Mouse (Mus musculus): ENCODE measurements around the gene Gabarap. TPM values are rescaled to one million over a fixed set of nuclear protein-coding genes. Genes with fewer than 3 reads are reported as not detected.

Gene Gabarap
- 346 TPM for polyA plus RNA-seq (2015; fragmentation: Illumina TruSeq; extraction: RNeasy Lipid Tissue Mini Kit (QIAGEN cat#74804); ENCODE audit: low read depth, low replicate concordance)

GRCm38 (mm10) chr11:69990850-69991691 is at the start of gene Gabarap:
Gene Gabarap, plus strand, starts transcription at chr11:69991143.

DNA sequence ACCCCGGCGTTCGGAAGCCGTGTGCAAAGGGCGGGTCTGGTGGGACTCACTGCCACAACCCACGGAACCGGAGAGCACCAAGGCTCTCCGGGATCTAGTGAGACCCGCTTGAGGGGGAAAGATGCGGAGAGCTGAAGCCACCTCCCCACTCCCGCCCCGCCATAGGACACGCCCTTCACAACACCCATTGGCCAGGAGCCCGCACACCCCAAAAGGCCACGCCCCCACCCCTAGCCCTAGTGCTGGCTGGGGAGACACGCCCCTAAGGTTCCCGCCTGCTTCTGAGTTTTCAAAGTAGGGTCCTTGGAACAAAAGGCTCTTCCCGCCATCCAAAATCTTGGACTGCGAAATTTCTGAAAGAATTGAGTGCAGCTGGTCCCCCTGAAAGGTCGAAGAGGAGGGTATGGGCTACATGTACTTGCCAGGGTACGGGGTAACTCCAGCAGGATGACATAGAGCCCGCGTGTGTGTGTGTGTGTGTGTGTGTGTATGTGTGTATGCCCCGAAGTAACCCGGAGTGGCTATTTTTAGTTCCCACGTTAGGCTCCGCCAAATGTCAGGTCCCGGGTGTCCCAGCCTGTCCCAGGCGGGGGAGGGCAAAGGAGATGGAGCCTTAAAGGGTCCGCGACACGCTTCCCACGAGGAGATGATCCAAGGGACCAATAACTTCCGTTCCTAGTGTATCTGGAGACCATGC is 42.7 kb upstream of the Gabarap start, which contains the start of gene Slc2a4:
TSS of gene Slc2a4 (minus strand) at position 123 of the 697 bp plus-strand sequence.

DNA sequence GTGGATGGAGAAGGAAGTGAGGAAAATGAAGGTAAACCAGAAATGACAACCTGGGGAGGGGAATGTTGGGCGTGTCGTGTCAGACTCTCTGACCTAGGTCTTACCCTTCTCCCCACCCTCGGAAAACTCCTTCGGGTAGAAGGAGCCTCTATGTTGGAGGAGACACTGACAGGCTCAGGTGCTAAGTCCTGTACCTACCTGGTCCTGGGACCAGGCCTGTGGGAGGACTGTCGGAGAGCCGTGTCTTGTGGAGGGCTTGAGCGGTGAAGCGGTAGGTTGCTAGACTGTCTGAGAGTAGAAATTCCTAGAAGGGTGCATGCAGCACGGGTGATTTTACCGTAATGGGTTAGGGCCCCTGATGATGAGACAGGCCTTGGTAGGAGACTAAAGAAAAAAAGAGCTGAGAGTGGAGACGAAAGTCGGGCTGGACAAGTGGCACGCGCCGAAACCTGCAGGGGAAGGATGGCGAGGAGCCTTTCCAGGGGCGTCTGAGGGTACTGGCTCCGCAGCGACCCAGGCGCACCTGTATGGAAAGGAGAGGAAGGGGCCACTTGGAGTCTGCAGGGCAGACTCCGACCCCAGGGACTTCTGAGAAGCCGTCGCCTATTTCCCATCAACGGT is 26.2 kb upstream of the Gabarap start, which contains the start of gene Cldn7:
TSS of gene Cldn7 (plus strand) at position 130 of the 621 bp plus-strand sequence.

GRCm38 (mm10) chr11:69981141-69981762 is 9.7 kb upstream of the Gabarap start, which contains the start of gene Ctdnep1:
Gene Ctdnep1, plus strand, starts transcription at chr11:69981156.

DNA sequence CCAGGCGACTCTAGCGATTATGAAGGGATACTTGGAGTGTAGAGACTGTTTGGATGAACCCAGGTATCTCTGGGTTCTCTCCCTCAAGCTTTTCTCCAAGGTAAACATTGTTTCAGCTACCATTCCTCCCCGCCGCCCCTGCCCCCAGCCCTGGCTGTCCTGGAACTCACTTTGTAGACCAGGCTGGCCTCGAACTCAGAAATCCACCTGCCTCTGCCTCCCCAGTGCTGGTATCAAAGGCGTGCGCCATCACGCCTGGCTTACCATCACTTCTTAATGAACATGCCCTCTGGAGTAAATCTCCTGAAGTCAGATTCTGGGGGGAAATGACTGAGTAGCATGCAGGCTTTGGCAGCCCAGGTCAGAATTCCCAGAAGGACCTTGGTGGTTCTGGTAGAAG is 8.7 kb upstream of the Gabarap start, which contains the start of gene Elp5:
TSS of gene Elp5 (minus strand) at position 293 of the 400 bp plus-strand sequence.

GRCm38 (mm10) chr11:69995391-69995960 is 4.5 kb downstream of the Gabarap start, which contains the start of gene Phf23:
Gene Phf23, plus strand, starts transcription at chr11:69995777.

GRCm38 (mm10) chr11:70000396-70000898 is 9.5 kb downstream of the Gabarap start, which contains the start of gene Dvl2:
Gene Dvl2, plus strand, starts transcription at chr11:70000595.

GRCm38 (mm10) chr11:70014880-70015558 is 24.1 kb downstream of the Gabarap start, which contains the start of gene Acadvl:
Gene Acadvl, minus strand, starts transcription at chr11:70015411.

GRCm38 (mm10) chr11:70016669-70017068 is 25.7 kb downstream of the Gabarap start, which contains the start of gene Dlg4:
Gene Dlg4, plus strand, starts transcription at chr11:70016942.

Other genes starting within 250 kb of the Gabarap start
- gene Polr2a, start 232.5 kb upstream of the Gabarap start, polyA plus RNA-seq (2015; fragmentation: Illumina TruSeq; extraction: RNeasy Lipid Tissue Mini Kit (QIAGEN cat#74804); ENCODE audit: low read depth, low replicate concordance) = 26.2 TPM
- not detected for gene Slc35g3, start 229.2 kb upstream of the Gabarap start, polyA plus RNA-seq (2015; fragmentation: Illumina TruSeq; extraction: RNeasy Lipid Tissue Mini Kit (QIAGEN cat#74804); ENCODE audit: low read depth, low replicate concordance)
- gene Zbtb4, start 225.2 kb upstream of the Gabarap start, polyA plus RNA-seq (2015; fragmentation: Illumina TruSeq; extraction: RNeasy Lipid Tissue Mini Kit (QIAGEN cat#74804); ENCODE audit: low read depth, low replicate concordance) = 61.8 TPM
- gene Chrnb1, start 195.2 kb upstream of the Gabarap start, polyA plus RNA-seq (2015; fragmentation: Illumina TruSeq; extraction: RNeasy Lipid Tissue Mini Kit (QIAGEN cat#74804); ENCODE audit: low read depth, low replicate concordance) = 0.61 TPM
- 16.9 TPM for gene Fgf11, start 189.3 kb upstream of the Gabarap start, polyA plus RNA-seq (2015; fragmentation: Illumina TruSeq; extraction: RNeasy Lipid Tissue Mini Kit (QIAGEN cat#74804); ENCODE audit: low read depth, low replicate concordance)
- gene Tmem102, start 185.5 kb upstream of the Gabarap start, polyA plus RNA-seq (2015; fragmentation: Illumina TruSeq; extraction: RNeasy Lipid Tissue Mini Kit (QIAGEN cat#74804); ENCODE audit: low read depth, low replicate concordance) = not detected
- gene Gm39566, start 175.8 kb upstream of the Gabarap start, polyA plus RNA-seq (2015; fragmentation: Illumina TruSeq; extraction: RNeasy Lipid Tissue Mini Kit (QIAGEN cat#74804); ENCODE audit: low read depth, low replicate concordance) = not detected
- not detected for gene Spem2, start 172.7 kb upstream of the Gabarap start, polyA plus RNA-seq (2015; fragmentation: Illumina TruSeq; extraction: RNeasy Lipid Tissue Mini Kit (QIAGEN cat#74804); ENCODE audit: low read depth, low replicate concordance)
- gene Spem1, start 169.0 kb upstream of the Gabarap start, polyA plus RNA-seq (2015; fragmentation: Illumina TruSeq; extraction: RNeasy Lipid Tissue Mini Kit (QIAGEN cat#74804); ENCODE audit: low read depth, low replicate concordance) = not detected
- 101 TPM for gene Nlgn2, start 153.4 kb upstream of the Gabarap start, polyA plus RNA-seq (2015; fragmentation: Illumina TruSeq; extraction: RNeasy Lipid Tissue Mini Kit (QIAGEN cat#74804); ENCODE audit: low read depth, low replicate concordance)
- 280 TPM for gene Tmem256, start 152.6 kb upstream of the Gabarap start, polyA plus RNA-seq (2015; fragmentation: Illumina TruSeq; extraction: RNeasy Lipid Tissue Mini Kit (QIAGEN cat#74804); ENCODE audit: low read depth, low replicate concordance)
- gene Plscr3, start 144.8 kb upstream of the Gabarap start, polyA plus RNA-seq (2015; fragmentation: Illumina TruSeq; extraction: RNeasy Lipid Tissue Mini Kit (QIAGEN cat#74804); ENCODE audit: low read depth, low replicate concordance) = 18.8 TPM
- gene Tnk1, start 132.4 kb upstream of the Gabarap start, polyA plus RNA-seq (2015; fragmentation: Illumina TruSeq; extraction: RNeasy Lipid Tissue Mini Kit (QIAGEN cat#74804); ENCODE audit: low read depth, low replicate concordance) = not detected
- gene Tmem95, start 113.1 kb upstream of the Gabarap start, polyA plus RNA-seq (2015; fragmentation: Illumina TruSeq; extraction: RNeasy Lipid Tissue Mini Kit (QIAGEN cat#74804); ENCODE audit: low read depth, low replicate concordance) = not detected
- 1.7 TPM for gene Kctd11, start 109.7 kb upstream of the Gabarap start, polyA plus RNA-seq (2015; fragmentation: Illumina TruSeq; extraction: RNeasy Lipid Tissue Mini Kit (QIAGEN cat#74804); ENCODE audit: low read depth, low replicate concordance)
- not detected for gene Acap1, start 95.6 kb upstream of the Gabarap start, polyA plus RNA-seq (2015; fragmentation: Illumina TruSeq; extraction: RNeasy Lipid Tissue Mini Kit (QIAGEN cat#74804); ENCODE audit: low read depth, low replicate concordance)
- gene 2810408A11Rik, start 90.2 kb upstream of the Gabarap start, polyA plus RNA-seq (2015; fragmentation: Illumina TruSeq; extraction: RNeasy Lipid Tissue Mini Kit (QIAGEN cat#74804); ENCODE audit: low read depth, low replicate concordance) = 0.33 TPM
- gene Neurl4, start 90.1 kb upstream of the Gabarap start, polyA plus RNA-seq (2015; fragmentation: Illumina TruSeq; extraction: RNeasy Lipid Tissue Mini Kit (QIAGEN cat#74804); ENCODE audit: low read depth, low replicate concordance) = 63.2 TPM
- gene Gps2, start 77.3 kb upstream of the Gabarap start, polyA plus RNA-seq (2015; fragmentation: Illumina TruSeq; extraction: RNeasy Lipid Tissue Mini Kit (QIAGEN cat#74804); ENCODE audit: low read depth, low replicate concordance) = 35.4 TPM
- 640 TPM for gene Eif5a, start 69.2 kb upstream of the Gabarap start, polyA plus RNA-seq (2015; fragmentation: Illumina TruSeq; extraction: RNeasy Lipid Tissue Mini Kit (QIAGEN cat#74804); ENCODE audit: low read depth, low replicate concordance)
- 4.8 TPM for gene Ybx2, start 55.3 kb upstream of the Gabarap start, polyA plus RNA-seq (2015; fragmentation: Illumina TruSeq; extraction: RNeasy Lipid Tissue Mini Kit (QIAGEN cat#74804); ENCODE audit: low read depth, low replicate concordance)
- 1.4 TPM for gene Slc2a4, start 43.0 kb upstream of the Gabarap start, polyA plus RNA-seq (2015; fragmentation: Illumina TruSeq; extraction: RNeasy Lipid Tissue Mini Kit (QIAGEN cat#74804); ENCODE audit: low read depth, low replicate concordance)
- not detected for gene Cldn7, start 26.4 kb upstream of the Gabarap start, polyA plus RNA-seq (2015; fragmentation: Illumina TruSeq; extraction: RNeasy Lipid Tissue Mini Kit (QIAGEN cat#74804); ENCODE audit: low read depth, low replicate concordance)
- 108 TPM for gene Ctdnep1, start 10.0 kb upstream of the Gabarap start, polyA plus RNA-seq (2015; fragmentation: Illumina TruSeq; extraction: RNeasy Lipid Tissue Mini Kit (QIAGEN cat#74804); ENCODE audit: low read depth, low replicate concordance)
- 115 TPM for gene Elp5, start 8.6 kb upstream of the Gabarap start, polyA plus RNA-seq (2015; fragmentation: Illumina TruSeq; extraction: RNeasy Lipid Tissue Mini Kit (QIAGEN cat#74804); ENCODE audit: low read depth, low replicate concordance)
- gene Phf23, start 4.6 kb downstream of the Gabarap start, polyA plus RNA-seq (2015; fragmentation: Illumina TruSeq; extraction: RNeasy Lipid Tissue Mini Kit (QIAGEN cat#74804); ENCODE audit: low read depth, low replicate concordance) = 56.1 TPM
- gene Dvl2, start 9.5 kb downstream of the Gabarap start, polyA plus RNA-seq (2015; fragmentation: Illumina TruSeq; extraction: RNeasy Lipid Tissue Mini Kit (QIAGEN cat#74804); ENCODE audit: low read depth, low replicate concordance) = 17.5 TPM
- 53.6 TPM for gene Acadvl, start 24.3 kb downstream of the Gabarap start, polyA plus RNA-seq (2015; fragmentation: Illumina TruSeq; extraction: RNeasy Lipid Tissue Mini Kit (QIAGEN cat#74804); ENCODE audit: low read depth, low replicate concordance)
- gene Dlg4, start 25.8 kb downstream of the Gabarap start, polyA plus RNA-seq (2015; fragmentation: Illumina TruSeq; extraction: RNeasy Lipid Tissue Mini Kit (QIAGEN cat#74804); ENCODE audit: low read depth, low replicate concordance) = 491 TPM
- 2.2 TPM for gene Asgr1, start 62.9 kb downstream of the Gabarap start, polyA plus RNA-seq (2015; fragmentation: Illumina TruSeq; extraction: RNeasy Lipid Tissue Mini Kit (QIAGEN cat#74804); ENCODE audit: low read depth, low replicate concordance)
- not detected for gene Asgr2, start 101.5 kb downstream of the Gabarap start, polyA plus RNA-seq (2015; fragmentation: Illumina TruSeq; extraction: RNeasy Lipid Tissue Mini Kit (QIAGEN cat#74804); ENCODE audit: low read depth, low replicate concordance)
- gene Mgl2, start 139.2 kb downstream of the Gabarap start, polyA plus RNA-seq (2015; fragmentation: Illumina TruSeq; extraction: RNeasy Lipid Tissue Mini Kit (QIAGEN cat#74804); ENCODE audit: low read depth, low replicate concordance) = 0.80 TPM
- gene Clec10a, start 165.1 kb downstream of the Gabarap start, polyA plus RNA-seq (2015; fragmentation: Illumina TruSeq; extraction: RNeasy Lipid Tissue Mini Kit (QIAGEN cat#74804); ENCODE audit: low read depth, low replicate concordance) = 1.3 TPM
- gene Slc16a11, start 221.6 kb downstream of the Gabarap start, polyA plus RNA-seq (2015; fragmentation: Illumina TruSeq; extraction: RNeasy Lipid Tissue Mini Kit (QIAGEN cat#74804); ENCODE audit: low read depth, low replicate concordance) = 23.4 TPM
- 4.6 TPM for gene Slc16a13, start 229.9 kb downstream of the Gabarap start, polyA plus RNA-seq (2015; fragmentation: Illumina TruSeq; extraction: RNeasy Lipid Tissue Mini Kit (QIAGEN cat#74804); ENCODE audit: low read depth, low replicate concordance)
- 0.76 TPM for gene Bcl6b, start 238.7 kb downstream of the Gabarap start, polyA plus RNA-seq (2015; fragmentation: Illumina TruSeq; extraction: RNeasy Lipid Tissue Mini Kit (QIAGEN cat#74804); ENCODE audit: low read depth, low replicate concordance)
- 55.7 TPM for gene 0610010K14Rik, start 246.8 kb downstream of the Gabarap start, polyA plus RNA-seq (2015; fragmentation: Illumina TruSeq; extraction: RNeasy Lipid Tissue Mini Kit (QIAGEN cat#74804); ENCODE audit: low read depth, low replicate concordance)
- gene Gm21988, start 248.7 kb downstream of the Gabarap start, polyA plus RNA-seq (2015; fragmentation: Illumina TruSeq; extraction: RNeasy Lipid Tissue Mini Kit (QIAGEN cat#74804); ENCODE audit: low read depth, low replicate concordance) = 9.0 TPM
- 441 TPM for gene Rnasek, start 248.7 kb downstream of the Gabarap start, polyA plus RNA-seq (2015; fragmentation: Illumina TruSeq; extraction: RNeasy Lipid Tissue Mini Kit (QIAGEN cat#74804); ENCODE audit: low read depth, low replicate concordance)

All from brain, adult 10 weeks (tissue).